Mouse (Mus musculus): ENCODE results near the gene Col4a1. TPM values are rescaled to one million over a fixed set of nuclear protein-coding genes. Genes with fewer than 3 reads are reported as not detected.

Col4a1 gene
- 17.3 and 30.0 TPM in 2 replicates for total RNA-seq (2017)

DNA sequence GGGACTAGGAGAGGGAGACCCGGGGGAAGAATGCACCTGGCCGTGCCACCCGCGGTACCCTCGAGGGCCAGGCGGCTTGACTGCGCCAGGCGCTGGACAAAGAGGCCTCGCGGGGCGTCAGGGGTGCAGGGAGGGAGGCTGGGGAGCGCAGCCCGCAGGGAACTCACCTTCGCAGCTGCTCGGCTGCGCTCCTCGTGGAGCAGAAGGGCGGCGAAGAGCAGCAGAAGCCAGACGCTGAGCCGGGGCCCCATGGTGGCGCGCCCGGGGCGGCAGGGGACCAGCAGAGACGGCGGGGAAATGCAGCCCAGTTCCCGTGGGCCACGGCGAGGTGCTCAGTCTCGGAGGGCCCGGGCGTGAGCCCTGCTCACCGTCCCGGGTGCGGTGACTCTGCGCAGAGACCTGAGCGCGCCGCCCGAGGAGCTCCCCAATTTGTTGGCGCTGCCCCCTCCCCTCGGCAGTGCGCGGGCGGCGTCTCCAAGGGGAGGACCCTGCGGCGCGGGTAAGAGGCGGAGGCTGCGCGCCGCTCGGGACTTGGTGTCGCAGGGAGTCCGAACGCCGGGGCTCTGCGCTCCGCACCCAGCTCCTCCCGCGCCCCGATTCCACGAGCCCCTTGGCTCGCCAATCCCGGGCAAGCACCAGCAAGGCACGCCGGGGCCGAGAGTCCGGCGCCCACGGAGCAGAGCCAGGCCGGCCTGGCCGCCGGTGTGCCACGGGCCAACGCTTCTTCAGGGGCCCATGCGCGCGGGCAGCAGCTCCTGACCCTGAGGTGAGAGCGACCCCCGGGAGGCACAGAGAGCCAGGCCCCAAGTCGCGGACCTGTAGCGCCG, at the start of gene Col4a1, which contains the start of gene Col4a2:
TSS of gene Col4a1 (minus strand) at position 478 of the 827 bp plus-strand sequence.
TSS of gene Col4a2 (plus strand) at position 457 of the 827 bp plus-strand sequence.
- ATAC-seq (replicated peaks in 1 of 2; ENCODE audit: insufficient read depth in 1 of 2, low FRiP score in 2 of 2, low TSS enrichment in 1 of 2, low read depth in 1 of 2, poor library complexity in 2 of 2, severe bottlenecking in 2 of 2): peak; percentile 23 to 52; a peak in 3 of 4 replicates

DNA sequence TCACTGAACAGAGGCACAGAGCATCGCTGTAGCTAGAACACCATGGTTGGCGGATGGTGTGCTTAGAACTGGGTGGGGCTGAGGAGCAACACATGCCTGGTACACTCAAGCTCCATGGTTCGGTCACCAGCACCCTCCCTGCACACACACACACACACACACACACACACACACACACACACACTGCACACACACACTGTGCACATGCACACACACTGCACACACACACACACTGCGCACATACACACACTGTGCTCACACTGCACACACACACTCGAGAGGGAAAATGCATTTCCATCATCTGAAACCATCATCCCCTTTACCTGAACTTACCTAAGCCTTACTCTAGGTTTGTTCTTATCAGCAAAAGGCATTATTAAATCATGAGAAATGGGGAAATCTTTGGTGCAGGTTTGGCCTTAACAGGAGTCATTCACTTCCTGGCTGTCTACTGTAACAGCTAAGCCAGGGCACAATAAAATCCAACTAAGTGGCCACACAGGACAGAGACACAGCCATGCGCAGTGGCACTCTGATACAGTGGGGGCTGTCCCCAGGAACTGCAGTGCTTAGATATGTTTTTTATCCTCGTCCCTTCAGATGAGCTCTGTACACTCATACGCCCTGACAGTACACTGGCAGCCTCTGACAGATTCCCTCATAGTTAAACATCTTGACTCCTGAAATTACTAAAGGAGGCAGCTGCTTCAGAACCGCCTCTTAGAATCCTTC, 49.1 kb upstream of the Col4a1 start:
- ATAC-seq (replicated peaks in 1 of 2; ENCODE audit: insufficient read depth in 1 of 2, low FRiP score in 2 of 2, low TSS enrichment in 1 of 2, low read depth in 1 of 2, poor library complexity in 2 of 2, severe bottlenecking in 2 of 2): no peak

DNA sequence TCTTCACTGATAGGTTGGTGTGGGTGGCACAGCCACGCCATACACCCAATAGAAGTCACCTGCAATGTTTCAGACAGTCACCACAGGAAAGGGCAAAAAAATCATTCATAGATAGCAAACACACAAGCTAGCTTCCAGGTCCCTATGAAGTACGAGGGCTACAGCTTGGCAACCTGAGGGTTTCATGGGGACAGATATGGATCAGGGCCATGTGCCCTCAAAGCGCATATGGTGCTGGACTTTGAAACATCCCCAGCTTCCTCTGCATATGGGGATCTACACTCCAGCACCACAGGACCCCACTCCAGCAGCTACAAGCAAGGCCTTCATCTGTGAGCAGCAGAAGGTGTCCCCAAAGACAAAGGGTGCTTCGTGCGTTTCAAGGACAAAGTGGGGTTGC, 47.2 kb upstream of the Col4a1 start:
- no peak for ATAC-seq (replicated peaks in 1 of 2; ENCODE audit: insufficient read depth in 1 of 2, low FRiP score in 2 of 2, low TSS enrichment in 1 of 2, low read depth in 1 of 2, poor library complexity in 2 of 2, severe bottlenecking in 2 of 2)

DNA sequence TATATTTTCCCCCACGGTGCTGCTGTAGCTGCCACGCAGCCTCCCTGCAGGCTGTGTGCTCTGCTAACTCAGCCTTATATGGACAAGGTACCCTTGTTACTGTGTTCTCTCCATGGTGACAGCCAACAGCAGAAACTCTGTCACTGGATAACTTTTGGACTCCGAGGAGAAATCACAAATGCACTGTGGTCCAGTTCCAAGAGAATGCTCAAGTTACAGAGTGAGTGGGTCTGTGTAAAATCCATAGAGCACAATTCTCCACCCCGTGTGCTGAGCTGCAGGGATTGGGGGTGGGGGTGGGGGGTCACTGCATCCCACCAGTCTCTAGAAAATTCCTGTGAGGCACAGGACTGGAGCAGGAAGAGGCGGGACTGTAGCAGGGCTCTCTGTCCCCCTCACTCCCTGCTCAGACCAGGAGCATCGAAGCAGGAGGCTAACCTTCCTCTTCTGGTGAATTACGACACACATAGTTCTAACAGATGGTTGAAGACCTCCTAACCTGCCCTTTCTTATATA, 45.4 kb upstream of the Col4a1 start:
- no peak for ATAC-seq (replicated peaks in 1 of 2; ENCODE audit: insufficient read depth in 1 of 2, low FRiP score in 2 of 2, low TSS enrichment in 1 of 2, low read depth in 1 of 2, poor library complexity in 2 of 2, severe bottlenecking in 2 of 2)

DNA sequence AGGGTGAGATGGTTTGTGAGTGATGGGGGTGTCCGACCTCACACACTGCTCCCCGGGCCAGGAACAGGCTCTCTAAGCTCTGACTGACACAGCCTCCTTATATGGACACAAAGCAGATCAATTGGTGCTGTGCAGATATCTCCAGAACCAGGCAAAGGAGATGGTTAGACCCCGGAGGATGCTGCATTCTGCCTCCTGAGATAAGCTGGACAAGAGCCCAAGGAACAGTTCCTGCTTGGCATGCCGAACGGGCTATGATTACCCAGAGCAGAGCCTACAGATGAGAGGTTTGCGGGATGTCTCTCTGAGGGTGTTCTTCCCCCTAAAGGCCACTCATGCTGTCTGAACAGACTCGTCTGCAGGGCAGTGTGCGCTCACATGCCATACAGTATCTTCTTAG, 44.1 kb upstream of the Col4a1 start:
- ATAC-seq (replicated peaks in 1 of 2; ENCODE audit: insufficient read depth in 1 of 2, low FRiP score in 2 of 2, low TSS enrichment in 1 of 2, low read depth in 1 of 2, poor library complexity in 2 of 2, severe bottlenecking in 2 of 2): peak; percentile 13 to 50; a peak in 2 of 4 replicates

DNA sequence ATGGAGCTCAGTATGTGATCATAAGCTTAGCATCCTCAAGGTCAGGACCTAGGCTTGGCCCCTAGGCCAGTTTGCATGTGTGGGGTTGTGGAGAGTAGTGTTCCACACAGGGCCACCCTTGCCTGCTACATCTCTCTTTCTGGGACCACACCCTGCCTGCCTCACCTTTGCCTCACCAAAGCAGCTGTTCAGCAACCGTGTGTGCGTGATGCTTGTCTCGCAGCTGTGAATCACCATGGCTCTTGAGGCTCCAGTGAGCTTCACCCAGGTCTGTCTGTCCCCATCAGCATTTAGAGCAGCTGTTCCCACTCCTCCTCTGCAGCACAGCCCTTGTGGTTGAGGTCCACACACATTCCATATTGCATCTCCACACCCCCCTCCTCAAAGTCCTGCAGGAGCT, 43.3 kb upstream of the Col4a1 start:
- ATAC-seq (replicated peaks in 1 of 2; ENCODE audit: insufficient read depth in 1 of 2, low FRiP score in 2 of 2, low TSS enrichment in 1 of 2, low read depth in 1 of 2, poor library complexity in 2 of 2, severe bottlenecking in 2 of 2): no peak

DNA sequence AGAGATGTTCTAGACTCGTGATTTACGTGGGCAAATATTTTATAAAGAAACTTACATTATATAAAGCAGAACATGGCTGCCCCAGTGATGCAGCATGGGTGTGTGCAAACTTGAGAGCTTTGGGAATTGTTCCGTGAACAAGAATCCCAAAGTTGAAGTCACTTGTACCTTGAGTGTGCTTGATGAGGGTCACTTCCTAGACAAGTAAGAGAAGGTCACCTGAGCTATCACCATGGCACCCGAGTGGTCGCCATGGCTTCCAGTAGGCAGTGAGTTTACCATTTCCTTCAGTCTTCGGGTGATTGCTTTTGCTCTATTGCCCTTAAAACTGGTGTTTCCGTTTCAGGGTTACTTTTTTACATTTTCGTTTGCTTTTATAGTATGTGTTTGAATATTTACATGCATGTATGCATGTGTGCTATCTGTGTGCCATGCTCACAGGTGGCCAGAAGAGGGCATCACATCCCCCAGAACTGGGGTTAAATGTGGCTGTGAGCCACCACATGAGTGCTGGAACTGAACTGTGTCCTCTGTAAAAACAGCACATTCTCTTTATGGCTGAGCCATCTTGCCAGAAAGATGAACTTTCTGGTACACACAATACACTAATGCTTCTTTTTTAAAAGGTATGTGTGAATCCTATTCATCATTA, 42.3 kb upstream of the Col4a1 start:
- no peak for ATAC-seq (replicated peaks in 1 of 2; ENCODE audit: insufficient read depth in 1 of 2, low FRiP score in 2 of 2, low TSS enrichment in 1 of 2, low read depth in 1 of 2, poor library complexity in 2 of 2, severe bottlenecking in 2 of 2)

DNA sequence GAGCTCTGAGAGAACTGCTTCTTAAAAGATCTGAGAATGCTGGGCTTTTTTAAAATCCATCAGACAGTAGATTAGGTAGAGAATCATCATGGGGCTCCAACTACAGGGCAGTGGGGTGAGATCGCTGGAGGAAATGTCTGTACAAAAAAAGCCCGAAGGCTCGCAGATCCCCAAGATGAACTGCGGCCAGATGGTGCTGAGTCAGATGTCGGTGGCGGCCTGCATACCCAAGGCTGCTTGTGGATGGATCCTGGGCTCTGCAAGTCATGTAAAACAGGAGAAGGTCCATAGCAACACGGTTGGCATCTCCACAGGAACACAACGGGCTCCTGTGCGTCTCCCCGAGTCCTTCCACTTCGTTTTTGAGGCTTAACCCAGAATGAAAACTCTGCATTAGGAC, 39.9 kb upstream of the Col4a1 start:
- ATAC-seq (replicated peaks in 1 of 2; ENCODE audit: insufficient read depth in 1 of 2, low FRiP score in 2 of 2, low TSS enrichment in 1 of 2, low read depth in 1 of 2, poor library complexity in 2 of 2, severe bottlenecking in 2 of 2): peak; percentile 44 to 61; a peak in 3 of 4 replicates

DNA sequence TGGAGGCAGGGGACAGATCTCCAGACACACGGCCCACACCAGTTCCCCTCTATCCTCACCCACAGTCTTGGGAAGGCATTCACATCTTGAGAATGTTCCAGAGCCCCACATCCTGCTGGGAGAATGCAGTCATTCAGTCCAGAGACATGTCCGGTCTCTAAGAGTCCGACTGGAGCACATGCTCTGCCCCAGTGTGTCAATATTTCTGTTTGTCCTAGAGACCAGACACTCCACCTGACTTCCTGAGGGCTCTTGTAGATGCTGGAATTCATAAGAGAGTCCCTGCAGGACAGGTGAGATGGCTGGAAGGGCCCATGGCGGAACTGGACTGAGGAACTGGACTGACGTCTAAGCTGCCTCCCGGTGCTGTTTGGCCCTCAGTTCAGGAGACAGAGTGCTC, 38.7 kb upstream of the Col4a1 start:
- no peak for ATAC-seq (replicated peaks in 1 of 2; ENCODE audit: insufficient read depth in 1 of 2, low FRiP score in 2 of 2, low TSS enrichment in 1 of 2, low read depth in 1 of 2, poor library complexity in 2 of 2, severe bottlenecking in 2 of 2)

DNA sequence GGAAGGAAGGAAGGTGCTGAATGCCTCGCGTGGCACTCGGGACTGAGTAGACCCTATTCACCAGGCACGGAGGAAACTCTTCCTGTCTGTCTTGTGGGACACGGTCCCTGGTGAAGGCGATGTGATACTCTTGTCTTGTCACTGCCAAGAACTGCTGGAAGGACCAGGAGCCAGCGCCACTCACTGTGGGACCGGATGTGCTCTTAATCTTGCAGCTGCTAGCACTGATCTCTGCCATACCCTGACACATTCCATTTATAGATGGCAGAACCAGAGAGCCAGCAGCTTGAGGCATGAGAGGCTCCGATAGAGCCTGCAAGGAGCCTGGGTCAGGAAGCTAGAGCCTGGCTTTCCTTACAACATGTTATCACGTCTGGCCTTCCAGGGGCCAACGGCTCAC, 36.0 kb upstream of the Col4a1 start:
- ATAC-seq (replicated peaks in 1 of 2; ENCODE audit: insufficient read depth in 1 of 2, low FRiP score in 2 of 2, low TSS enrichment in 1 of 2, low read depth in 1 of 2, poor library complexity in 2 of 2, severe bottlenecking in 2 of 2): no peak

DNA sequence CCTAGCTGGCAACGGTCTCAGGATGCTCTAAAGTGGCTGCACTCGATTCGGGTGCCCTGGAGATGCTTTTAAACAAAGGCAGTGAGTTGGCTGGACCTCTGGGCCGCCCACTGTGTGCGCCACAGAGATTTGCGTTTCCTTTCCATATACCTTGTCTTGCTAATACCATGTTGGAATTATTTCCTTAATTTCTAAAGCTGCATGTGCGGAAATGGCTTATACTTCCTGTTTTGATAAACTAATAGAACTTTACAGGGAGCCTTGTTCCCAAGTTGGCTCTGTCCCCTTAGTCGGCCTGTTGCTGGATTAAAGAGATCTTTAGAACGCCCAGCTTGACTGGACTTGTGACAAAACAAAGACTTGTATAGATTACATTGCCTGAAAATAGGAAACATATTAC, 35.1 kb upstream of the Col4a1 start:
- no peak for ATAC-seq (replicated peaks in 1 of 2; ENCODE audit: insufficient read depth in 1 of 2, low FRiP score in 2 of 2, low TSS enrichment in 1 of 2, low read depth in 1 of 2, poor library complexity in 2 of 2, severe bottlenecking in 2 of 2)

DNA sequence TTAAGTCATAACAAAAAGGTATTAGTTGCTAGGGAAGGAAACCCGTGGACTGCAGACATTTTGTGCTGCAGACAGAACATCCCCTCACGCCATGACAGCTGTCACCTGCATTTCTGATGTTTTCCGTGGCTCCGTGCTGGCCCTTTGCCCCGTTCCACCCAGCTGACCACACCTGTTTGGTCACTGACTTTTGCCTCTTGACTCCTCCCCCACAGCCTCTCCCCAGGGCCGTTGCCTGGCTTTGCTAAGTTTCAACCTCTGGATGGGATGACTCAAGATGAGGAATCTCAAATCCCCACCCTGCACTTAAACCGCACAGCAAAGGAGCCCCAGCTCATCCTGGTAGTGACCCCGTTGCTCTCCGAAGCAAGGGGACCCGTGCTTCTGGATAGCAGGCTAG, 33.6 kb upstream of the Col4a1 start:
- ATAC-seq (replicated peaks in 1 of 2; ENCODE audit: insufficient read depth in 1 of 2, low FRiP score in 2 of 2, low TSS enrichment in 1 of 2, low read depth in 1 of 2, poor library complexity in 2 of 2, severe bottlenecking in 2 of 2): no peak

DNA sequence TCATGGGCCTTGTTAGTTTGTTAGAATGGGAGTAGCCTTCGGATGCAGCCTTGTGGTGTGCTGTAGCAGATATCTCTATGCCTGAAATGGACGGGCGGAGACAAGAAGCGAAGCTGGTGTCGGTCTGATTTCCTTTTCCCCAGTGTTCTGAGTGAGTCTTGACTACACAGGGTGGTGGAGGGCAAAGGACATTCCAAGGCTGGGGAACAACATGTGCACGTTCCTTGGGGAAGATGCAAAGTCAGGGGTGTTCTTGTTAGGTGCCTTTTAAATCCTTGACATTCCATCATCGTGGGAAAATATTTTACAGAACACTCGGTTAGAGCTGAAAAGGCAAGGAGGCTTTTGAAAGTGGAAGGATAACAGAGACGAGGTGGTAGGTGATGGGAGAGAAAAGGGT, 31.8 kb upstream of the Col4a1 start:
- no peak for ATAC-seq (replicated peaks in 1 of 2; ENCODE audit: insufficient read depth in 1 of 2, low FRiP score in 2 of 2, low TSS enrichment in 1 of 2, low read depth in 1 of 2, poor library complexity in 2 of 2, severe bottlenecking in 2 of 2)

DNA sequence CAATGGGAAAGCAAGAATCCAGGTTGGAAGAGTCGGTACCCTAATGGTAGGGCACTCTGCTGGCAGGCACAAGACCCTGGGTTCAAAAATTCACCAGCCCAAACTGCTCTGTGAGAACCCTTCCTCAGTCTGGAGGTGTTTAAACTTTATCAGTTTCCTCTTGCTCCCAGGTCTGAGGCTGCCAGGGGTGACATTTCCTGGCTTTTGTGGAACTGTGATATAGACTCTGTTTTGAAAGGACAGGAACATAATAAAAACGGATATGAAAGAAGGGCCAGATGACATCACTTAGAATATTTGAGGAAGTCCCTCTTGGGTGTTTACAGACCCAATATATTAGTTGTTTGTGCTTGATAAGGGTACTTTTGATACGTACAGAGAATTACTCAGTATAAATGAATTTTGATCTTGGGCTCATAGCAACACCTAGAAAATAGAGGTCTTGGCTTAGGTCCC, 28.5 kb upstream of the Col4a1 start:
- ATAC-seq (replicated peaks in 1 of 2; ENCODE audit: insufficient read depth in 1 of 2, low FRiP score in 2 of 2, low TSS enrichment in 1 of 2, low read depth in 1 of 2, poor library complexity in 2 of 2, severe bottlenecking in 2 of 2): peak; percentile 63 to 78

DNA sequence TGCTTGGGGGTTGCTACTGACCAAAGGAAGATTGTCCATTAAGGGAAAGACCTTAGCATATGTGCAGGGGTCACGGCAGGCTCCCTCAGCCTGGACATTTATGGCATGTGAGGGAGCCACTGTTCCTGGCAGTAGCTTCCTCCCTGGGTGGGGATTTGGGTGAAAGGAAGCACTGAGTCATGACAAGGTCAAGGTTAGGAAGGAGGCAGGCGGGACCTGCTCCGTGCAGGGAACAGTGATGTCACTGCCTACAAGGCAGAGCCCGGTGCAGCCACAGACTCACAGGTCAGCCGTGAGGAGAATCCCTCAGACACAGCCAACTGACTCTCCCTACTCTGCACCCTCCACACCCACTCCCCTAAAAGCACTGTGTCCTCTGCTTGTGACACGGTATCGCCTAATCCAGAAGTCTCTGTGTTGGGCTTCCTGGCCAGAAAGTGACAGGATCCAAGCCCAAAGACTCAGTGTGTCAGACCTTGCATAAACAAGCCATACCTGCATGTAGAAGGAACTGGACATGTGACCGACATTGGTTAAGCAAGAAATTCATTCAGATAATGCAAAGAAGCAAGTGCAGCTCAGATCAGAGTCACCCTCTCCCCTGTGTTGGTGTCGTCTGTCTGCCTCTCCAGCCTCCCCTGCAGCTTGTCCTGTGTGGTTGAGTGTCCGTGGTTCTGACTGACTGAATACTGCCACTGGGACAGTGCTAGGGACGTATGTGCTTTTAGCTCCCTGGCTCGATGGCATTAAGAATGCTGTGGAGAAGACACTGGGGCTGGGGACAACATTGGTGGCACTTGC, 27.9 kb upstream of the Col4a1 start:
- ATAC-seq (replicated peaks in 1 of 2; ENCODE audit: insufficient read depth in 1 of 2, low FRiP score in 2 of 2, low TSS enrichment in 1 of 2, low read depth in 1 of 2, poor library complexity in 2 of 2, severe bottlenecking in 2 of 2): peak; percentile 30 to 42; a peak in 2 of 4 replicates

DNA sequence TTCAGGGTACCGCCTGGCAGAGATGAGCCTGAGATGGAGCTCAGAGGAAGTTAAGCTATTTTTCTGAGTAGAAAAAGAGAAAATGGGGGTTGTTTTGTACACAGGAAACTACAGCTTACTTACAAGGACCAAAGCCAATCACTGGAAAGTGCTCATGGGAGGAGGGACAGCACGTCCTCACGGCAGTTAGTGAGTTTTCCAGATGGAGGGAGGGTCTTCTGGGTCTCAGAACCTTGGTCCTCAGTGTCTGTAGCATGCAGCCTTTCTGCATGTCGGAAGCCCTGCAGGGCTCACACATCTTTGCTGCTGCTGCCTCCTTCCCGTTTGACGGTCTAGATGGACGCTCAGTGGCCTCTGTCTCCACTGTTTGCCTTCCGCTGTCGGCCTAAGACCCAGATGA, 25.9 kb upstream of the Col4a1 start:
- ATAC-seq (replicated peaks in 1 of 2; ENCODE audit: insufficient read depth in 1 of 2, low FRiP score in 2 of 2, low TSS enrichment in 1 of 2, low read depth in 1 of 2, poor library complexity in 2 of 2, severe bottlenecking in 2 of 2): no peak

DNA sequence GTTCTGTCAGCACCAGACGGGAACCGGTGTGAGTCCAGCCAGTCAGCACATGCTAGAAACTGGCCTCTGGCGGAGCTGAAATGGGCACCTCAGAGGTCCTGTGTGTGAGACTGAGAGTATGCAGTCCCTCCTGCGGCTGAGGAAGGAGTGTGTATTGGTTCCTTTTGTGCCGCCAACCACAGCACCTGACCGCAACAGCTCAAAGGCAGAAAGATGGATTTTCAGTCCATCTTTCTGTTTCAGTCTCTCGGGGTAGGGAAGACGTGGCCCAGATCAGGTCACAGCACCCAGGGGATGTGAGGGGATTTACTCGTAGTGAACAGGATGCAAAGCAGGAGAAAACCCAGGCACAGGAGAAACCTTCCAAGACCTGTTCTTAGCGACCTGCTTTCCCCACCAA, 25.0 kb upstream of the Col4a1 start:
- no peak for ATAC-seq (replicated peaks in 1 of 2; ENCODE audit: insufficient read depth in 1 of 2, low FRiP score in 2 of 2, low TSS enrichment in 1 of 2, low read depth in 1 of 2, poor library complexity in 2 of 2, severe bottlenecking in 2 of 2)
